15 mouse cellular contexts compared by ENCODE assay signal in genomic region chr6:100126736-100127135, GRCm38 (mm10).
DNase-seq lines count a peak whose midpoint lies in the region; ATAC-seq and TF ChIP-seq lines count a peak whose summit lies in the region.
"Had no signal": no experiment of that assay in that cellular context is flagged by ENCODE, and none has a peak within 500 bp of the region (broad histone marks: within the 10 kb centered on the region; RNA-seq: fewer than 3 reads in every experiment).

No protein-coding gene starts in this region.

- 51% methylated on average over 8 of the region's 8 CpGs for WGBS in heart, embryonic 13.5 days
- 44% methylated on average over 8 of the region's 8 CpGs for WGBS in lung, embryonic 14.5 days
- WGBS in hindbrain, embryonic 10.5 days: 42% methylated on average over 8 of the region's 8 CpGs

- H3K9me3 ChIP-seq in heart, embryonic 13.5 days: no peaks in the 10 kb centered on the region
- H3K9me3 ChIP-seq in lung, embryonic 14.5 days (ENCODE audit: low read depth, low read length): peaks cover 2% of the 10 kb centered on the region; the same call in 1 of the 2 replicates
- 0 out of 2 replicates have a peak, but pooled peaks cover 6% of the 10 kb centered on the region for H3K9me3 ChIP-seq in hindbrain, embryonic 10.5 days
- H3K9me3 ChIP-seq: forebrain, embryonic 10.5 days; hindbrain, embryonic 13.5 days; limb, embryonic 15.5 days; lung, embryonic 15.5 days had no signal

- peak overlapping the region; percentile 68 for H3K27ac ChIP-seq in heart, embryonic 13.5 days (replicated peaks)
- no peak overlapping the region for H3K27ac ChIP-seq in lung, embryonic 14.5 days (ENCODE audit: low read depth)
- H3K27ac ChIP-seq in hindbrain, embryonic 10.5 days: no peak overlapping the region
- H3K27ac ChIP-seq: forebrain, embryonic 10.5 days; hindbrain, embryonic 13.5 days; limb, embryonic 15.5 days; lung, embryonic 15.5 days; midbrain, embryonic 12.5 days had no signal

- H3K9ac ChIP-seq in heart, embryonic 13.5 days: no peak overlapping the region
- no peak overlapping the region for H3K9ac ChIP-seq in lung, embryonic 14.5 days
- H3K9ac ChIP-seq: hindbrain, embryonic 13.5 days; limb, embryonic 15.5 days; lung, embryonic 15.5 days; midbrain, embryonic 12.5 days had no signal

- no peak for TF ChIP-seq CTCF in lung, embryonic 14.5 days (IDR thresholded peaks at IDR 0.05; ENCODE audit: low read depth)

- intact Hi-C loops in heart, postnatal 36 days (cut with DNase I): loop anchor here (5.0 kb wide), 2 partner anchors 64 to 154 kb away; no protein-coding TSS in a partner anchor

- H3K27me3 ChIP-seq in heart, embryonic 13.5 days (replicated peaks): peaks cover 27% of the 10 kb centered on the region
- H3K27me3 ChIP-seq in lung, embryonic 14.5 days (ENCODE audit: insufficient read depth, low read length): no peaks in the 10 kb centered on the region
- H3K27me3 ChIP-seq in hindbrain, embryonic 10.5 days (ENCODE audit: insufficient read depth, poor library complexity, severe bottlenecking): peaks cover 96% of the 10 kb centered on the region
- H3K27me3 ChIP-seq: CH12.LX; lung, embryonic 15.5 days had no signal

- no peak overlapping the region for H3K4me2 ChIP-seq in heart, embryonic 13.5 days
- no peak overlapping the region for H3K4me2 ChIP-seq in lung, embryonic 14.5 days
- H3K4me2 ChIP-seq: hindbrain, embryonic 13.5 days; lung, embryonic 15.5 days; midbrain, embryonic 12.5 days had no signal

- no peak for ATAC-seq in heart, embryonic 13.5 days (ENCODE audit: extremely low read depth, insufficient number of reproducible peaks, low FRiP score, low TSS enrichment)
- peak; percentile 15; the same call in 1 of the 2 replicates for ATAC-seq in lung, embryonic 14.5 days (ENCODE audit: insufficient read depth)

- H3K4me3 ChIP-seq in heart, embryonic 13.5 days: no peak overlapping the region
- H3K4me3 ChIP-seq in lung, embryonic 14.5 days (ENCODE audit: low read depth, low read length): no peak overlapping the region
- H3K4me3 ChIP-seq in hindbrain, embryonic 10.5 days: no peak overlapping the region
- H3K4me3 ChIP-seq: forebrain, embryonic 10.5 days; hindbrain, embryonic 13.5 days; limb, embryonic 15.5 days; lung, embryonic 15.5 days; midbrain, embryonic 12.5 days had no signal

- peaks cover 28% of the 10 kb centered on the region for H3K4me1 ChIP-seq in heart, embryonic 13.5 days
- H3K4me1 ChIP-seq in lung, embryonic 14.5 days (ENCODE audit: insufficient read depth): peaks cover 13% of the 10 kb centered on the region
- peaks cover 20% of the 10 kb centered on the region for H3K4me1 ChIP-seq in hindbrain, embryonic 10.5 days (replicated peaks)

- DNase-seq in cerebellum, postnatal 25 days: peak; percentile 36 to 40
- DNase-seq in cerebellum, adult 8-10 months: no peak
- no peak for DNase-seq in heart, postnatal 36 days
- no peak for DNase-seq in lung, embryonic 14.5 days
- no peak for DNase-seq in lung, postnatal 25 days (ENCODE audit: low spot score)
- peak; percentile 57 for DNase-seq in yolk sac, embryonic 10.5 days (ENCODE audit: low spot score)
- no peak for DNase-seq in hindbrain, embryonic 10.5 days (ENCODE audit: low spot score)
- DNase-seq: thymus, postnatal 14 days had no signal

- H3K36me3 ChIP-seq in heart, embryonic 13.5 days: no peaks in the 10 kb centered on the region
- no peaks in the 10 kb centered on the region for H3K36me3 ChIP-seq in lung, embryonic 14.5 days (ENCODE audit: insufficient read depth)
- no peaks in the 10 kb centered on the region for H3K36me3 ChIP-seq in hindbrain, embryonic 10.5 days
- H3K36me3 ChIP-seq: forebrain, embryonic 10.5 days; hindbrain, embryonic 13.5 days; limb, embryonic 15.5 days; lung, embryonic 15.5 days; midbrain, embryonic 12.5 days had no signal

Comparison
In these comparisons a context has a peak if more than half of its experiments do, and no peak if none do; other contexts are left out.
1. DNase-seq: peak in cerebellum, postnatal 25 days (2 of 2) and yolk sac, embryonic 10.5 days (single experiment); none in cerebellum, adult 8-10 months (single experiment), heart, postnatal 36 days (0 of 2), lung, embryonic 14.5 days (single experiment), lung, postnatal 25 days (single experiment) and hindbrain, embryonic 10.5 days (single experiment).